Mouse (Mus musculus) bone marrow, adult 2 months (tissue): ENCODE results near the gene Pdcd11.

Source experiments
- CTCF ChIP-seq: fragments of 200-500 bp; IDR thresholded peaks from 2 replicates; pipeline ENCODE4 v1.5.1; 2011; ENCODE audit warnings: low read length, control low read depth; ENCODE audit not compliant: control insufficient read depth, insufficient read depth
- POLR2A ChIP-seq: fragments of 200-500 bp; IDR thresholded peaks from 2 replicates; pipeline ENCODE4 v1.6.1; 2011; ENCODE audit warnings: low read depth, mild to moderate bottlenecking, control low read depth, low read length, borderline replicate concordance; ENCODE audit not compliant: control insufficient read depth

DNA sequence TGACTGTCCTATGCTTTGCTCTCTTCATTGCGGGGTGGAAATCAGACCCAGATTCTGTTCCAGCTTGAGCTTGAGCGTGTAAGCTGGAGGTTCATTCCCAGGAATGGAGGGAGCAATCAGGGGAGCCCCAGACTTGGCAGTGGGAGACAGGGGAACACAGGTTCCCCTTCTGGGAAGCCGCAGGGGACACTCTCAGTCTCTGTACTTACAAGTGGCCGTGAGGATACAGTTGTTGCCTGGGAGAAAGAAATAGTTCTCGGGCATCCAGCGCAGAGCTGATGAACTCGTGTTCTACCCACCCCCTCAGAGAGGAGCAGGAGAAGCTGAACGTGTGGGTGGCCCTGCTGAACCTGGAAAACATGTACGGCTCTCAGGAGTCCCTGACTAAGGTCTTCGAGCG, 38.3 kb downstream of the Pdcd11 start:
- TF ChIP-seq CTCF (no peak), POLR2A (no peak)
